Mouse (Mus musculus) lung, postnatal 0 days (tissue): ENCODE results near the gene Gm13272. TPM values are rescaled to one million over a fixed set of nuclear protein-coding genes. Genes with fewer than 3 reads are reported as not detected.
"Not testable (repeated sequence)": the region's sequence is repeated elsewhere in the genome, so short reads cannot be mapped to it uniquely, and the experiment has no call there.

ENCODE experiments used
- ATAC-seq: fragments of 200-750 bp; cut with Nextera tagmentation; 2 replicates; pipeline ENCODE4 v1.8.0; 2017; ENCODE audit warnings: moderate library complexity
- DNase-seq: peaks from one replicate; pipeline ENCODE4 v3.0.0-alpha.2; 2016; ENCODE audit warnings: low spot score
- H3K27ac ChIP-seq: fragments of 300-500 bp; sonication (generic); 2 replicates; pipeline ENCODE4 v1.5.1; 2014; ENCODE audit warnings: antibody characterized with exemption, mild to moderate bottlenecking, low read length, mixed read lengths
- H3K27me3 ChIP-seq: fragments of 300-500 bp; sonication (generic); replicated peaks from 2 replicates; pipeline ENCODE4 v1.6.1; 2014; ENCODE audit warnings: low read length, mixed read lengths; ENCODE audit not compliant: insufficient read depth
- H3K36me3 ChIP-seq: fragments of 300-500 bp; sonication (generic); 2 replicates; pipeline ENCODE4 v1.6.1; 2014; ENCODE audit warnings: low read length, mixed read lengths; ENCODE audit not compliant: insufficient read depth
- H3K4me1 ChIP-seq: fragments of 300-500 bp; sonication (generic); 2 replicates; pipeline ENCODE4 v1.6.1; 2014; ENCODE audit warnings: antibody characterized with exemption, low read depth, low read length, mixed read lengths; ENCODE audit not compliant: insufficient read depth
- H3K4me2 ChIP-seq: fragments of 300-500 bp; sonication (generic); replicated peaks from 2 replicates; pipeline ENCODE4 v1.6.1; 2014; ENCODE audit warnings: low read depth, mild to moderate bottlenecking, low read length, moderate library complexity, mixed read lengths
- H3K4me3 ChIP-seq: fragments of 300-500 bp; sonication (generic); 2 replicates; pipeline ENCODE4 v1.5.1; 2014; ENCODE audit warnings: low read depth, low read length
- H3K9ac ChIP-seq: fragments of 300-500 bp; sonication (generic); replicated peaks from 2 replicates; pipeline ENCODE4 v1.6.1; 2014; ENCODE audit warnings: low read depth, mild to moderate bottlenecking
- H3K9me3 ChIP-seq: fragments of 300-500 bp; sonication (generic); 2 replicates; pipeline ENCODE4 v1.6.1; 2016; ENCODE audit warnings: low read length, mixed read lengths
- CTCF ChIP-seq: IDR thresholded peaks from 2 replicates; pipeline ENCODE4 v1.5.1; 2016; ENCODE audit warnings: antibody characterized with exemption, mild to moderate bottlenecking
- EP300 ChIP-seq: IDR thresholded peaks from 2 replicates; pipeline ENCODE4 v1.6.1; 2016; ENCODE audit warnings: antibody characterized with exemption, mild to moderate bottlenecking, control low read depth
- WGBS: fragments of 180-500 bp; shearing (Covaris S2); extraction: QIAGEN DNeasy Blood & Tissue Kit; methylation state at CpG from one replicate; pipeline ENCODE4 v1.1.7; 2014; 5-methylcytosine and 5-hydroxymethylcytosine counted together
- polyA plus RNA-seq: library from polyadenylated mRNA; unstranded; fragments of >200 nt; fragmentation: Nextera tagmentation; extraction: Ambion mirVana; gene quantifications from 2 replicates; pipeline ENCODE4 v1.2.1, GENCODE M21; 2015

Gene Gm13272
- polyA plus RNA-seq, 1 experiment from 2014 or later = not detected

- not testable (repeated sequence) for ATAC-seq, H3K36me3 ChIP-seq, H3K9ac ChIP-seq, DNase-seq, H3K4me2 ChIP-seq, H3K4me3 ChIP-seq, H3K9me3 ChIP-seq, H3K4me1 ChIP-seq, H3K27me3 ChIP-seq, H3K27ac ChIP-seq
- TF ChIP-seq CTCF = peak; percentile 43
- WGBS = no CpG with 5 or more reads among the region's 34 CpGs
Observed at GRCm38 (mm10) chr4:88805761-88806160, 26.1 kb downstream of the Gm13272 start.

GRCm38 (mm10) chr4:88815928-88816327 is 36.3 kb downstream of the Gm13272 start, which contains the start of gene Ifna7:
Gene Ifna7, plus strand, starts transcription at chr4:88816228.
- no peak for DNase-seq
- no peak for ATAC-seq
- WGBS = 43% methylated on average over 3 of the region's 3 CpGs
- Histone ChIP-seq H3K4me1 (no peaks in the 10 kb centered on the region), H3K9ac (no peak within 1 kb of the TSS), H3K27ac (no peak within 1 kb of the TSS), H3K36me3 (no peaks in the 10 kb centered on the region), H3K4me3 (no peak within 1 kb of the TSS), H3K4me2 (no peak within 1 kb of the TSS), H3K9me3 (no peaks in the 10 kb centered on the region), H3K27me3 (no peaks in the 10 kb centered on the region)
- no peak for TF ChIP-seq CTCF
- TF ChIP-seq EP300 = no peak

- Histone ChIP-seq H3K27ac (no peak within 1 kb of the TSS), H3K27me3 (no peaks in the 10 kb centered on the region), H3K9ac (no peak within 1 kb of the TSS), H3K4me3 (no peak within 1 kb of the TSS), H3K4me2 (no peak within 1 kb of the TSS), H3K9me3 (no peaks in the 10 kb centered on the region), H3K4me1 (no peaks in the 10 kb centered on the region), H3K36me3 (no peaks in the 10 kb centered on the region)
- ATAC-seq (no peak), DNase-seq (no peak)
- TF ChIP-seq CTCF = no peak
- TF ChIP-seq EP300 = no peak
- WGBS = 81% methylated on average over 1 of the region's 1 CpGs
Observed at GRCm38 (mm10) chr4:88819659-88820058, 40.0 kb downstream of the Gm13272 start, which contains the start of gene Ifna11. Gene Ifna11, plus strand, starts transcription at chr4:88819959.

- Histone ChIP-seq H3K36me3 (no peaks in the 10 kb centered on the region), H3K27me3 (no peaks in the 10 kb centered on the region), H3K4me1 (no peaks in the 10 kb centered on the region), H3K9ac (no peak overlapping the region), H3K4me2 (no peak overlapping the region), H3K4me3 (no peak overlapping the region), H3K9me3 (no peaks in the 10 kb centered on the region), H3K27ac (no peak overlapping the region)
- WGBS = 21% methylated on average over 4 of the region's 4 CpGs
- TF ChIP-seq CTCF (peak; percentile 61), EP300 (no peak)
- no peak for ATAC-seq
- peak; percentile 31 for DNase-seq
Observed at GRCm38 (mm10) chr4:88822995-88823394, 43.3 kb downstream of the Gm13272 start.

GRCm38 (mm10) chr4:88827116-88827515 is 47.5 kb downstream of the Gm13272 start, which contains the start of gene Ifna6:
Gene Ifna6, plus strand, starts transcription at chr4:88827416.
- H3K27me3 ChIP-seq, H3K9me3 ChIP-seq, ATAC-seq, H3K9ac ChIP-seq, DNase-seq, H3K27ac ChIP-seq, H3K4me1 ChIP-seq, H3K4me2 ChIP-seq, H3K36me3 ChIP-seq, H3K4me3 ChIP-seq: not testable (repeated sequence)

Other genes with a start within 250 kb of the Gm13272 start
- gene Ifna15, start 221.6 kb upstream of the Gm13272 start, polyA plus RNA-seq = not detected in 2 replicates
- not detected in 2 replicates for gene Ifna14, start 208.1 kb upstream of the Gm13272 start, polyA plus RNA-seq
- not detected in 2 replicates for gene Ifna9, start 187.5 kb upstream of the Gm13272 start, polyA plus RNA-seq
- gene Ifna12, start 176.5 kb upstream of the Gm13272 start, polyA plus RNA-seq = not detected in 2 replicates
- not detected in 2 replicates for gene C87499, start 145.4 kb upstream of the Gm13272 start, polyA plus RNA-seq
- not detected in 2 replicates for gene Ifna13, start 135.4 kb upstream of the Gm13272 start, polyA plus RNA-seq
- not detected in 2 replicates for gene Ifna16, start 102.9 kb upstream of the Gm13272 start, polyA plus RNA-seq
- not detected in 2 replicates for gene Ifna2, start 95.9 kb upstream of the Gm13272 start, polyA plus RNA-seq
- not detected in 2 replicates for gene Ifnab, start 88.5 kb upstream of the Gm13272 start, polyA plus RNA-seq
- gene Gm26566, start 58.0 kb upstream of the Gm13272 start, polyA plus RNA-seq = 0.19 TPM in 1 of 2 replicates, not detected in the other
- gene Klhl9, start 57.4 kb upstream of the Gm13272 start, polyA plus RNA-seq = 54.1 and 59.7 TPM in 2 replicates
- gene Gm13271, start 25.0 kb upstream of the Gm13272 start, polyA plus RNA-seq = not detected in 2 replicates
- gene Gm13283, start 19.7 kb upstream of the Gm13272 start, polyA plus RNA-seq = 0.38 and 0.44 TPM in 2 replicates
- gene Gm13290, start 6.0 kb upstream of the Gm13272 start, polyA plus RNA-seq = 0.40 TPM in 1 of 2 replicates, not detected in the other
- not detected in 2 replicates for gene Gm13289, start 2.9 kb upstream of the Gm13272 start, polyA plus RNA-seq
- 0.26 and 0.61 TPM in 2 replicates for gene Ifnz, start 2.3 kb downstream of the Gm13272 start, polyA plus RNA-seq
- 0.30 TPM in 1 of 2 replicates, not detected in the other for gene Gm13276, start 5.9 kb downstream of the Gm13272 start, polyA plus RNA-seq
- not detected in 2 replicates for gene Gm13277, start 8.8 kb downstream of the Gm13272 start, polyA plus RNA-seq
- gene Gm13278, start 11.7 kb downstream of the Gm13272 start, polyA plus RNA-seq = not detected in 2 replicates
- gene Gm13275, start 14.6 kb downstream of the Gm13272 start, polyA plus RNA-seq = not detected in 2 replicates
- not detected in 2 replicates for gene Gm13279, start 17.5 kb downstream of the Gm13272 start, polyA plus RNA-seq
- 1.8 and 2.4 TPM in 2 replicates for gene Gm13285, start 19.8 kb downstream of the Gm13272 start, polyA plus RNA-seq
- not detected in 2 replicates for gene Gm13287, start 23.4 kb downstream of the Gm13272 start, polyA plus RNA-seq
- gene Gm13288, start 25.7 kb downstream of the Gm13272 start, polyA plus RNA-seq = 0.05 TPM in 1 of 2 replicates, not detected in the other
- gene Ifna7, start 36.4 kb downstream of the Gm13272 start, polyA plus RNA-seq = not detected in 2 replicates
- gene Ifna11, start 40.1 kb downstream of the Gm13272 start, polyA plus RNA-seq = not detected in 2 replicates
- gene Ifna6, start 47.6 kb downstream of the Gm13272 start, polyA plus RNA-seq = not detected in 2 replicates
- not detected in 2 replicates for gene Ifna5, start 55.7 kb downstream of the Gm13272 start, polyA plus RNA-seq
- not detected in 2 replicates for gene Ifna4, start 62.0 kb downstream of the Gm13272 start, polyA plus RNA-seq
- not detected in 2 replicates for gene Ifna1, start 70.2 kb downstream of the Gm13272 start, polyA plus RNA-seq
- not detected in 2 replicates for gene Ifne, start 100.4 kb downstream of the Gm13272 start, polyA plus RNA-seq